Mouse (Mus musculus): Measurements from ENCODE around the gene Tmed4. TPM values are rescaled to one million over a fixed set of nuclear protein-coding genes. Genes with fewer than 3 reads are reported as not detected.

Gene Tmed4
- total RNA-seq (2014; rRNA removed) (67.9 and 70.4 TPM in 2 replicates), polyA plus RNA-seq (2015; fragmentation: Nextera tagmentation; extraction: Ambion mirVana) (95.0 and 95.5 TPM in 2 replicates)

- peaks cover 16% of the 10 kb centered on the region for H3K36me3 ChIP-seq (ENCODE audit: insufficient read depth)
- H3K27me3 ChIP-seq (ENCODE audit: insufficient read depth, low read length): no peaks in the 10 kb centered on the region
- TF ChIP-seq CTCF (IDR thresholded peaks at IDR 0.05; ENCODE audit: low read depth): peak; percentile 80
- peak; percentile 98 for DNase-seq
- peak within 1 kb of the TSS; percentile 93 for H3K9ac ChIP-seq
- peaks cover 18% of the 10 kb centered on the region for H3K4me1 ChIP-seq (ENCODE audit: insufficient read depth)
- H3K4me2 ChIP-seq (ENCODE audit: low read depth): peak within 1 kb of the TSS; percentile 83
- peak; percentile 99 for ATAC-seq
- H3K9me3 ChIP-seq (ENCODE audit: low read length): no peaks in the 10 kb centered on the region
- WGBS: under 1% methylated on average over 39 of the region's 39 CpGs
- peak within 1 kb of the TSS; percentile 95 for H3K4me3 ChIP-seq (ENCODE audit: low read depth, low read length)
- peak within 1 kb of the TSS; percentile 81 for H3K27ac ChIP-seq (ENCODE audit: low read depth, low read length)
Observed at GRCm38 (mm10) chr11:6274387-6275093, at the start of gene Tmed4. Gene Tmed4, minus strand, starts transcription at chr11:6274870.

DNA sequence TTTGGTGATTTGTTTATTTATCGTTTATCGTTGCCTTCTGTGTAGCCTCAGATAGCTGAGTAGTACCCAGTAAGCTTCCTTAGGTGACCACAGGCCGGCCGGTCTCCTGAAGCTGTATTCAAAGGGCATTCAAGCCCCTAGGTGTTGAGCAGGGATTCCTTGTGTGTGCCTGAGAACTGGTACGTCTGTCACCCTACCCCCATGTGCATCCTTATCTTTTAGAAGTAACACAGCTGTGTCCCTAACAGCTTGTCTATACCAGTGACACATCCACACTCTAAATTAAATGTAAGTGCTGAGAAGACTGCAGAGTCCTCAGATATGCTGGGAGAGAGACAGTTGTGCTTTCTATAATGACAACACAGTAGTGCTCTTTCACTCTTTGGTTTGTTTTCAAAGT lies 48.7 kb upstream of the Tmed4 start:
- Histone ChIP-seq H3K4me2 (ENCODE audit: low read depth) (no peak overlapping the region), H3K9ac (no peak overlapping the region), H3K4me3 (ENCODE audit: low read depth, low read length) (no peak overlapping the region), H3K27ac (ENCODE audit: low read depth, low read length) (no peak overlapping the region), H3K27me3 (ENCODE audit: insufficient read depth, low read length) (no peaks in the 10 kb centered on the region), H3K36me3 (ENCODE audit: insufficient read depth) (peaks cover 15% of the 10 kb centered on the region), H3K4me1 (ENCODE audit: insufficient read depth) (no peaks in the 10 kb centered on the region), H3K9me3 (ENCODE audit: low read length) (no peaks in the 10 kb centered on the region)
- DNase-seq: no peak
- TF ChIP-seq CTCF (IDR thresholded peaks at IDR 0.05; ENCODE audit: low read depth): no peak
- 93% methylated on average over 5 of the region's 5 CpGs for WGBS
- no peak for ATAC-seq

DNA sequence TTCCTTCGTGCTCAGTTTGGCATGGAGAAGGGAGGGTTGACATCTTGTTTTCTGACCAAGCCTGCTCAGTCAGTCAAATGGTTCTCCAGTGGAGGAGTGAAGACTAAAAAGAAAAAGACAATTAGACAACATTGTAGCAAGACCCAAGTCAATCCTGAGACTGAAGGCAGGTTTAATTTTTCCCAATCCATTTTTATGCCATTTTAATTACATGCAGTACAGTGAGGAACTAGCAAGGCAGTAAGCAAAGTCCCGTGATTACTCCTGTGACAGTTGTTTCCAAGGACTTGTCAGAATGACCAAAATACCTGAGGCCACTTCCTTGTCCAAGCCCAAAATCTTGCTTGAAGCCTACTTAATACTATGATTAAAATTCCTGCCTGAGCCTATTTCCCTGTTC lies 47.4 kb upstream of the Tmed4 start:
- no peaks in the 10 kb centered on the region for H3K9me3 ChIP-seq (ENCODE audit: low read length)
- H3K4me3 ChIP-seq (ENCODE audit: low read depth, low read length): no peak overlapping the region
- H3K27ac ChIP-seq (ENCODE audit: low read depth, low read length): no peak overlapping the region
- H3K4me1 ChIP-seq (ENCODE audit: insufficient read depth): no peaks in the 10 kb centered on the region
- no peak for TF ChIP-seq CTCF (IDR thresholded peaks at IDR 0.05; ENCODE audit: low read depth)
- no peak overlapping the region for H3K9ac ChIP-seq
- 90% methylated on average over 2 of the region's 2 CpGs for WGBS
- peaks cover 26% of the 10 kb centered on the region for H3K36me3 ChIP-seq (ENCODE audit: insufficient read depth)
- H3K27me3 ChIP-seq (ENCODE audit: insufficient read depth, low read length): no peaks in the 10 kb centered on the region
- no peak overlapping the region for H3K4me2 ChIP-seq (ENCODE audit: low read depth)
- DNase-seq: no peak
- ATAC-seq: no peak

GRCm38 (mm10) chr11:6319374-6319773 lies 44.7 kb upstream of the Tmed4 start:
- no peak for ATAC-seq
- DNase-seq: no peak
- H3K9me3 ChIP-seq (ENCODE audit: low read length): no peaks in the 10 kb centered on the region
- H3K27me3 ChIP-seq (ENCODE audit: insufficient read depth, low read length): no peaks in the 10 kb centered on the region
- H3K4me2 ChIP-seq (ENCODE audit: low read depth): no peak overlapping the region
- H3K4me3 ChIP-seq (ENCODE audit: low read depth, low read length): no peak overlapping the region
- peaks cover 35% of the 10 kb centered on the region for H3K36me3 ChIP-seq (ENCODE audit: insufficient read depth)
- no peak overlapping the region for H3K9ac ChIP-seq
- no peak for TF ChIP-seq CTCF (IDR thresholded peaks at IDR 0.05; ENCODE audit: low read depth)
- H3K27ac ChIP-seq (ENCODE audit: low read depth, low read length): no peak overlapping the region
- WGBS: 90% methylated on average over 2 of the region's 2 CpGs
- no peaks in the 10 kb centered on the region for H3K4me1 ChIP-seq (ENCODE audit: insufficient read depth)

GRCm38 (mm10) chr11:6318559-6318958 lies 43.9 kb upstream of the Tmed4 start:
- no peaks in the 10 kb centered on the region for H3K4me1 ChIP-seq (ENCODE audit: insufficient read depth)
- no peak for DNase-seq
- H3K27me3 ChIP-seq (ENCODE audit: insufficient read depth, low read length): no peaks in the 10 kb centered on the region
- H3K9me3 ChIP-seq (ENCODE audit: low read length): no peaks in the 10 kb centered on the region
- peaks cover 35% of the 10 kb centered on the region for H3K36me3 ChIP-seq (ENCODE audit: insufficient read depth)
- no peak overlapping the region for H3K4me3 ChIP-seq (ENCODE audit: low read depth, low read length)
- no peak overlapping the region for H3K9ac ChIP-seq
- no peak overlapping the region for H3K27ac ChIP-seq (ENCODE audit: low read depth, low read length)
- 94% methylated on average over 5 of the region's 5 CpGs for WGBS
- no peak for ATAC-seq
- TF ChIP-seq CTCF (IDR thresholded peaks at IDR 0.05; ENCODE audit: low read depth): no peak
- no peak overlapping the region for H3K4me2 ChIP-seq (ENCODE audit: low read depth)

GRCm38 (mm10) chr11:6316821-6317220 lies 42.2 kb upstream of the Tmed4 start:
- Histone ChIP-seq H3K27ac (ENCODE audit: low read depth, low read length) (no peak overlapping the region), H3K4me2 (ENCODE audit: low read depth) (no peak overlapping the region), H3K4me1 (ENCODE audit: insufficient read depth) (no peaks in the 10 kb centered on the region), H3K27me3 (ENCODE audit: insufficient read depth, low read length) (no peaks in the 10 kb centered on the region), H3K9ac (no peak overlapping the region), H3K4me3 (ENCODE audit: low read depth, low read length) (no peak overlapping the region), H3K36me3 (ENCODE audit: insufficient read depth) (peaks cover 35% of the 10 kb centered on the region), H3K9me3 (ENCODE audit: low read length) (no peaks in the 10 kb centered on the region)
- TF ChIP-seq CTCF (IDR thresholded peaks at IDR 0.05; ENCODE audit: low read depth): no peak
- 84% methylated on average over 11 of the region's 11 CpGs for WGBS
- ATAC-seq (no peak), DNase-seq (no peak)

- Histone ChIP-seq H3K9ac (no peak overlapping the region), H3K9me3 (ENCODE audit: low read length) (no peaks in the 10 kb centered on the region), H3K27ac (ENCODE audit: low read depth, low read length) (no peak overlapping the region), H3K4me1 (ENCODE audit: insufficient read depth) (no peaks in the 10 kb centered on the region), H3K36me3 (ENCODE audit: insufficient read depth) (peaks cover 26% of the 10 kb centered on the region), H3K27me3 (ENCODE audit: insufficient read depth, low read length) (no peaks in the 10 kb centered on the region), H3K4me3 (ENCODE audit: low read depth, low read length) (no peak overlapping the region), H3K4me2 (ENCODE audit: low read depth) (no peak overlapping the region)
- DNase-seq: no peak
- 87% methylated on average over 7 of the region's 7 CpGs for WGBS
- ATAC-seq: no peak
- no peak for TF ChIP-seq CTCF (IDR thresholded peaks at IDR 0.05; ENCODE audit: low read depth)
Observed at GRCm38 (mm10) chr11:6313874-6314406, 39.3 kb upstream of the Tmed4 start.
